Comparison of ENCODE assay signal across 32 mouse cellular contexts in the genomic region with DNA sequence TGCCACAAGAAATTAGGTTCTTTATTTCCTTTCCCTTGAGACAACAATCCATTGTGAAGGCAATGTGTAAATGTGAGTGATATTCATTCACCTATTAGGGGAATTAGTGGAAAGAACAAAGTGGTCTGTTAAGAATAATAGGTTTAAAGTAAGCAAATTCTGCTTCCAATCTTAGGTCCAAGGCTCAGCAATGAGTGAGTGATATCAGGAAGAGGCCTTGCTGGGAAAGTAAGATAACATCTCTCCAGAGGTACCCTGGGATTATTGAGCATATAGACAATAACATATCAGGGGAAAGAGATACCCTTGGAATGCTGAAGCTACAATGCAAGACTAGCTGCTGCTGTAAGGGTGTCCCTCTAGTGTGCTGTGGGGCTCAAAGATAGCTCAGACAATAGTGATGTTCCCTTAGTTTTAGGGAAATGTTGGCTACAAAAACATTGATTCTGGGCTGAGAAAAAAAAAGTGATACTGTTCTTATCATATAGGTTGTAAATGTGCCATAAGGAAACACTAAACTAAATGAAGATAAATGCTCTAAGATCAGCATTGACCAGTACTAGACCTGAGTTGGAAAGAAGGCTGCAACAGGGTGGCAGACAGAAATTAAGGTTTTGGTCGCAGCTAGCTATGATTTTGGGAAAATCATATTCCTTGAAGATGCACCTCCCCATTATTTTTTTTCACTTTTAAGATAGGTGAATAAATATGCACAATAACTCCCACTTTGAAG.
"Had no signal": no experiment of that assay in that cellular context is flagged by ENCODE, and none has a peak within 500 bp of the region (broad histone marks: within the 10 kb centered on the region; RNA-seq: fewer than 3 reads in every experiment).

No protein-coding gene starts in this region.

- H3K9ac ChIP-seq: limb, embryonic 12.5 days; limb, embryonic 13.5 days; limb, embryonic 15.5 days; liver, embryonic 12.5 days; liver, embryonic 13.5 days; liver, embryonic 14.5 days; liver, embryonic 15.5 days; liver, postnatal 0 days; lung, embryonic 14.5 days; lung, embryonic 15.5 days; midbrain, embryonic 12.5 days; midbrain, embryonic 13.5 days; midbrain, embryonic 15.5 days; neural tube, embryonic 12.5 days had no signal

- H3K4me1 ChIP-seq: limb, embryonic 10.5 days; limb, embryonic 12.5 days; limb, embryonic 13.5 days; limb, embryonic 15.5 days; liver, embryonic 12.5 days; liver, embryonic 13.5 days; liver, embryonic 15.5 days; lung, embryonic 15.5 days; megakaryocyte, embryonic 14.5 days; midbrain, embryonic 10.5 days; midbrain, embryonic 12.5 days; midbrain, embryonic 13.5 days; midbrain, embryonic 15.5 days; neural tube, embryonic 12.5 days had no signal

- H3K27me3 ChIP-seq: limb, embryonic 12.5 days; limb, embryonic 13.5 days; limb, embryonic 15.5 days; liver, embryonic 12.5 days; liver, embryonic 13.5 days; liver, embryonic 15.5 days; lung, embryonic 15.5 days; megakaryocyte, embryonic 14.5 days; midbrain, embryonic 12.5 days; midbrain, embryonic 13.5 days; midbrain, embryonic 15.5 days; neural tube, embryonic 12.5 days had no signal

- H3K4me3 ChIP-seq: limb, embryonic 10.5 days; limb, embryonic 12.5 days; limb, embryonic 13.5 days; limb, embryonic 15.5 days; liver, embryonic 12.5 days; liver, embryonic 13.5 days; liver, embryonic 15.5 days; lung, embryonic 15.5 days; megakaryocyte, embryonic 14.5 days; midbrain, embryonic 10.5 days; midbrain, embryonic 12.5 days; midbrain, embryonic 13.5 days; midbrain, embryonic 15.5 days; myocyte; neural tube, embryonic 12.5 days had no signal

- H3K27ac ChIP-seq: limb, embryonic 10.5 days; limb, embryonic 12.5 days; limb, embryonic 13.5 days; limb, embryonic 15.5 days; liver, embryonic 12.5 days; liver, embryonic 13.5 days; liver, embryonic 14.5 days; liver, embryonic 15.5 days; lung, embryonic 15.5 days; macrophage; midbrain, embryonic 10.5 days; midbrain, embryonic 12.5 days; midbrain, embryonic 13.5 days; midbrain, embryonic 15.5 days; neural tube, embryonic 12.5 days had no signal

- H3K36me3 ChIP-seq: limb, embryonic 10.5 days; limb, embryonic 12.5 days; limb, embryonic 13.5 days; limb, embryonic 15.5 days; liver, embryonic 12.5 days; liver, embryonic 13.5 days; liver, embryonic 15.5 days; lung, embryonic 15.5 days; midbrain, embryonic 10.5 days; midbrain, embryonic 12.5 days; midbrain, embryonic 13.5 days; midbrain, embryonic 15.5 days; neural tube, embryonic 12.5 days had no signal

- H3K9me3 ChIP-seq: limb, embryonic 10.5 days; limb, embryonic 12.5 days; limb, embryonic 13.5 days; limb, embryonic 15.5 days; liver, embryonic 12.5 days; liver, embryonic 13.5 days; liver, embryonic 15.5 days; lung, embryonic 15.5 days; megakaryocyte, embryonic 14.5 days; midbrain, embryonic 10.5 days; midbrain, embryonic 12.5 days; midbrain, embryonic 13.5 days; midbrain, embryonic 15.5 days; neural tube, embryonic 12.5 days had no signal

- H3K4me2 ChIP-seq: limb, embryonic 12.5 days; limb, embryonic 13.5 days; limb, embryonic 15.5 days; liver, embryonic 11.5 days; liver, embryonic 12.5 days; liver, embryonic 13.5 days; liver, embryonic 15.5 days; lung, embryonic 14.5 days; lung, embryonic 15.5 days; midbrain, embryonic 11.5 days; midbrain, embryonic 12.5 days; midbrain, embryonic 13.5 days; midbrain, embryonic 15.5 days; neural tube, embryonic 12.5 days had no signal

- DNase-seq: left cerebral cortex, postnatal 4 days; liver; liver, embryonic 13.5 days; liver, postnatal 0 days; lung, adult 18-20 months; lung, adult 2 months; lung, embryonic 14.5 days; lung, postnatal 10 days; lung, postnatal 14 days; lung, postnatal 36 days; lung, postnatal 4 days; midbrain, embryonic 14.5 days had no signal

- ATAC-seq: liver, embryonic 12.5 days; liver, postnatal 0 days; lung, postnatal 0 days; midbrain, embryonic 13.5 days; midbrain, embryonic 15.5 days; midbrain, embryonic 16.5 days had no signal
